ENCODE assay signal across 12 mouse cellular contexts in the genomic region with DNA sequence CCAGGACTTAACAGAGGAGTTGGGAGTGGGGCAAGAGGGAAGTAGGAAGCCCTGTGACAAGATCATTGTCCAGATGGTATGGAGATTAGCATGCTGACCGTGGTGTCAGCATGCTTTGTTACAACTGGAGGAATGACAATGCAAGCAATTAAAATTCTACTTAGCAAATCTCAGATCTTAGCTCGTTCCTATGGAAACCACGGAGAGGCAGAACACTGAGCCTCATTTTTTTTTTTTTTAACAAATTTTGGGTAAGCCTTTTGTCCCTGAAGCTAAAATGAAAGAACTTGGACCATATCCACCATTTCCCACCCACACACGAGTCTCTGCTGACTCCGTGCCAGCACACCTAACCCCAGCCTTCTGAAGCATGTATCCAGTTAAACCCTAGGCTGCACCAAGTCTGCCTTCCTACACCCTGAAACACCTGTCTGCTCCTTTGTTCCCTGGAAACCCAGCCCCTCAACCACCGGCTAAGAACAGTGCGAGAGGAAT.
A peak's percentile ranks its signal among the peaks of the same experiment; 100 is the strongest.
DNase-seq lines count a peak whose midpoint lies in the region; ATAC-seq and TF ChIP-seq lines count a peak whose summit lies in the region.
"Had no signal": no experiment of that assay in that cellular context is flagged by ENCODE, and none has a peak within 500 bp of the region (broad histone marks: within the 10 kb centered on the region; RNA-seq: fewer than 3 reads in every experiment).

No protein-coding gene starts in this region.

- peak; percentile 72; the same call in 1 of the 2 replicates for ATAC-seq in embryonic facial prominence, embryonic 14.5 days (ENCODE audit: low read depth)
- ATAC-seq in hindbrain, embryonic 16.5 days: peak; percentile 73
- 0 out of 2 replicates have a peak, but pooled peaks have one; percentile 31 for ATAC-seq in neural tube, embryonic 15.5 days (ENCODE audit: low FRiP score)
- ATAC-seq in lung, postnatal 0 days: no peak
- no peak for ATAC-seq in inflammation-experienced regulatory T-cells, adult 6 months

- H3K9me3 ChIP-seq in embryonic facial prominence, embryonic 14.5 days (ENCODE audit: control insufficient read depth, low read length): no peaks in the 10 kb centered on the region
- H3K9me3 ChIP-seq in hindbrain, embryonic 16.5 days (ENCODE audit: control insufficient read depth, low read length): no peaks in the 10 kb centered on the region
- H3K9me3 ChIP-seq in neural tube, embryonic 15.5 days (replicated peaks): no peaks in the 10 kb centered on the region
- no peaks in the 10 kb centered on the region for H3K9me3 ChIP-seq in lung, postnatal 0 days (ENCODE audit: low read length)
- H3K9me3 ChIP-seq: limb, embryonic 12.5 days had no signal

- H3K36me3 ChIP-seq in embryonic facial prominence, embryonic 14.5 days (ENCODE audit: control insufficient read depth, insufficient read depth, low read length): no peaks in the 10 kb centered on the region
- 0 out of 2 replicates have a peak, but pooled peaks cover 3% of the 10 kb centered on the region for H3K36me3 ChIP-seq in hindbrain, embryonic 16.5 days (ENCODE audit: control insufficient read depth, insufficient read depth, low read length)
- no peaks in the 10 kb centered on the region for H3K36me3 ChIP-seq in neural tube, embryonic 15.5 days
- no peaks in the 10 kb centered on the region for H3K36me3 ChIP-seq in lung, postnatal 0 days (ENCODE audit: insufficient read depth, low read length)

- peak overlapping the region; percentile 8; the same call in 1 of the 2 replicates for H3K4me3 ChIP-seq in layer of hippocampus, adult 2 months
- H3K4me3 ChIP-seq in embryonic facial prominence, embryonic 14.5 days (ENCODE audit: low read depth, low read length): no peak overlapping the region
- no peak overlapping the region for H3K4me3 ChIP-seq in hindbrain, embryonic 16.5 days (ENCODE audit: low read length)
- H3K4me3 ChIP-seq in neural tube, embryonic 15.5 days (replicated peaks): no peak overlapping the region
- H3K4me3 ChIP-seq in lung, postnatal 0 days (ENCODE audit: low read depth, low read length): no peak overlapping the region
- H3K4me3 ChIP-seq: limb, embryonic 12.5 days had no signal

- no peak for DNase-seq in layer of hippocampus, adult 2 months (ENCODE audit: low spot score in 2 of 2)
- DNase-seq in layer of hippocampus, adult 11-12 months (ENCODE audit: low spot score): no peak
- DNase-seq in embryonic facial prominence, embryonic 14.5 days (ENCODE audit: low spot score): no peak
- no peak for DNase-seq in heart, adult 18-20 months
- no peak for DNase-seq in lung, postnatal 0 days (ENCODE audit: low spot score)
- DNase-seq: cerebellum, adult 11-12 months; kidney, postnatal 4 days; lung, postnatal 4 days had no signal

- TF ChIP-seq CTCF in layer of hippocampus, adult 2 months (conservative IDR thresholded peaks at IDR 0.05): no peak
- TF ChIP-seq CTCF in lung, postnatal 0 days (IDR thresholded peaks at IDR 0.05): no peak

- TF ChIP-seq EP300 in lung, postnatal 0 days (IDR thresholded peaks at IDR 0.05): no peak

- H3K27me3 ChIP-seq in embryonic facial prominence, embryonic 14.5 days (replicated peaks; ENCODE audit: control insufficient read depth, insufficient read depth, low read length): no peaks in the 10 kb centered on the region
- H3K27me3 ChIP-seq in hindbrain, embryonic 16.5 days (replicated peaks; ENCODE audit: control insufficient read depth, insufficient read depth, low read length): no peaks in the 10 kb centered on the region
- no peaks in the 10 kb centered on the region for H3K27me3 ChIP-seq in neural tube, embryonic 15.5 days (replicated peaks)
- H3K27me3 ChIP-seq in lung, postnatal 0 days (replicated peaks; ENCODE audit: insufficient read depth, low read length): no peaks in the 10 kb centered on the region

- WGBS in embryonic facial prominence, embryonic 14.5 days: 34% methylated on average over 7 of the region's 7 CpGs
- 10% methylated on average over 7 of the region's 7 CpGs for WGBS in hindbrain, embryonic 16.5 days
- 17% methylated on average over 7 of the region's 7 CpGs for WGBS in neural tube, embryonic 15.5 days
- 31% methylated on average over 7 of the region's 7 CpGs for WGBS in lung, postnatal 0 days

- H3K27ac ChIP-seq in layer of hippocampus, adult 2 months: peak overlapping the region; percentile 72
- no peak overlapping the region for H3K27ac ChIP-seq in embryonic facial prominence, embryonic 14.5 days (replicated peaks; ENCODE audit: low read depth, low read length)
- peak overlapping the region; percentile 59 for H3K27ac ChIP-seq in hindbrain, embryonic 16.5 days (ENCODE audit: low read depth, low read length)
- H3K27ac ChIP-seq in neural tube, embryonic 15.5 days (replicated peaks): no peak overlapping the region
- no peak overlapping the region for H3K27ac ChIP-seq in lung, postnatal 0 days (ENCODE audit: low read length)
- H3K27ac ChIP-seq: limb, embryonic 12.5 days had no signal

- peaks cover 11% of the 10 kb centered on the region for H3K4me1 ChIP-seq in embryonic facial prominence, embryonic 14.5 days (ENCODE audit: control insufficient read depth, insufficient read depth, low read length)
- peaks cover 11% of the 10 kb centered on the region for H3K4me1 ChIP-seq in hindbrain, embryonic 16.5 days (ENCODE audit: control insufficient read depth, insufficient read depth, low read depth, low read length)
- peaks cover 14% of the 10 kb centered on the region for H3K4me1 ChIP-seq in neural tube, embryonic 15.5 days
- no peaks in the 10 kb centered on the region for H3K4me1 ChIP-seq in lung, postnatal 0 days (ENCODE audit: insufficient read depth, low read depth, low read length)

- H3K9ac ChIP-seq in embryonic facial prominence, embryonic 14.5 days (ENCODE audit: low read depth, low read length): no peak overlapping the region
- H3K9ac ChIP-seq in hindbrain, embryonic 16.5 days (ENCODE audit: low read depth, low read length): no peak overlapping the region
- H3K9ac ChIP-seq in neural tube, embryonic 15.5 days (replicated peaks): no peak overlapping the region
- no peak overlapping the region for H3K9ac ChIP-seq in lung, postnatal 0 days (replicated peaks; ENCODE audit: low read depth)
- H3K9ac ChIP-seq: limb, embryonic 12.5 days had no signal

- no peak overlapping the region for H3K4me2 ChIP-seq in embryonic facial prominence, embryonic 14.5 days (ENCODE audit: low read depth, low read length)
- H3K4me2 ChIP-seq in hindbrain, embryonic 16.5 days (ENCODE audit: low read length): peak overlapping the region; percentile 37; the same call in 1 of the 2 replicates
- peak overlapping the region; percentile 5; the same call in 1 of the 2 replicates for H3K4me2 ChIP-seq in neural tube, embryonic 15.5 days
- no peak overlapping the region for H3K4me2 ChIP-seq in lung, postnatal 0 days (replicated peaks; ENCODE audit: low read depth, low read length)
- H3K4me2 ChIP-seq: limb, embryonic 12.5 days had no signal

Comparison
In these comparisons a context has a peak if more than half of its experiments do, and no peak if none do; other contexts are left out.
1. H3K27ac ChIP-seq: peak in layer of hippocampus, adult 2 months (single experiment) and hindbrain, embryonic 16.5 days (single experiment); none in embryonic facial prominence, embryonic 14.5 days (single experiment), neural tube, embryonic 15.5 days (single experiment) and lung, postnatal 0 days (single experiment).
2. ATAC-seq: peak in embryonic facial prominence, embryonic 14.5 days (single experiment), hindbrain, embryonic 16.5 days (single experiment) and neural tube, embryonic 15.5 days (single experiment); none in lung, postnatal 0 days (single experiment) and inflammation-experienced regulatory T-cells, adult 6 months (single experiment).
3. H3K4me2 ChIP-seq: peak in hindbrain, embryonic 16.5 days (single experiment) and neural tube, embryonic 15.5 days (single experiment); none in embryonic facial prominence, embryonic 14.5 days (single experiment) and lung, postnatal 0 days (single experiment).